Mouse (Mus musculus) gastrocnemius, postnatal 10 days (tissue): ENCODE measurements at regions not wholly inside any gene's neighbourhood (a gene's known extent, or its start where the extent isn't known, plus 50 kb on each side); places are given as distances from the start of the nearest gene placed in this dataset.

ENCODE experiments used
- DNase-seq: peaks from one replicate; pipeline ENCODE4 v3.0.0; 2021; ENCODE audit warnings: mixed read lengths

DNA sequence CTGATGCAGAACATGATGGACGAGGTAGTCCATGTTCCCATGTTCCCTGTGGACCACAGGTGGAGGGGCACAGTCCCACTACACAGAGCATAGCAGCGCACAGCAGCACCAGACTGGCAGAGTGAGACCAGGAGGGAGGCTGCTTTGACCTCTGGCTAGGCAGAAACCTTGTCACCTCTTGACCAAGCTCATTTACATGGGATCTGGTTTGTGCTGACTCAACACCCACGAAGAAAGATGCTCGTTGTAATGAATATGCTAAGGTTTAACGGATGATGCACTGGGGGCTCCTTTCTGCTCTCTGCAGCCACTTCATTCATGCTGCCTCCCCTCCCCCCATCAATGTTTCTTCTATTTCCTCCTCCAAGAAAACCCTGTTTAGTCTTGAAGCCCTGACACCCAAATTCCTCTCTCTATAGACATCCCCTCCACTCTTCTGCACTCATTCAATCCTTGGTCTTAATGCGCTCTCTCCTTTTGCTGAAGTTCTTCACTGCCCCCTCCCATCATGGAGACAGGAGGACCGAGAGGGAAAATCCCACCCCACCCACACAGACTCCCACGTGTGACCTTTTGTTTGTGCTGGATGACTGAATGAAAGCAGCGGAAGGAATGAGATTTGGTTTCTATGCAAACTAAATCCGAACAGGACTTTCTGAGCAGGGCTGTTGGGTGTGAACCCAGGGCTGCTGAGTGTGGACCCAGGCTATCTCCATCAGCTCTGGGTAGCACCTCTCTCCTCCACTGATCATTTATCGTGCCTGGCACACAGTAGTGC lies 156.6 kb upstream of the Spdye4c start:
- no peak for DNase-seq

DNA sequence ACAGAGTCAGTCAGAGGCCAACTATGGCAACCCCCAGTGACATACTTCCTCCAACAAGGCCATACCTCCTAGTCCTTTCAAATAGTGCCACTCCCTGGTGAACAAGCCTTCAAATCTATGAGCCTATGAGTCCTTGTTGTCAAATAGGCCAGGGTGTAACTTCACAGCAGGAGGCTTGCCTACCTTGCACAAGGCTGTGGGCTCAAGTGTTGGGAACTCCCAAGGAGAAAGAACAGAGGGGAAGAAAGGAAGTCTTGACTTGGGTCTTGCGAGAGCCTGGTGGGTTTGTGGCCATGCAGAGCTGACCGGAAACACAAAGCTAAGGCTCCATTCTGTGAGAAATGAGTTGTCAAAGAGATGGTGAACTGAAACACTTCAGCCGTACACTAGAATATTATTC lies 154.6 kb upstream of the Spdye4c start:
- DNase-seq, result no peak

DNA sequence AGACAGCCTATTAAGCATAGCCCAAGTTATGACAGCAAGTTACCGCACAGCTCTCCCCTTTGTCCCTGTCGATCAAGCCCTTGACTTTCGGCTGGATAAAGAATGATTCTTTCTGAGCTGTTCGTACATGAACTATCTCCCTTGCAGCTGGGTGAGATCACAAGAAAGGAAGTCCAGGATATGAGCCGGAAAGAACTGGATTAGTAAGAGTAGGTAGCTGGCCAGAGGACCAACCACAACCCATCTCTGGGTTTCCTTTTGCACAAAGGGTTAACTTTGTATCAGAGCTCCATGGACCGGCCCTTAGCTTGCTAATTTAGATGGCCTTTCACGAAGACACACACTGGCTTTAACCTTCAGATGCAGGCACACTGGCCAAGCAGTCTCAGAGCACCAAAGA lies 153.3 kb upstream of the Spdye4c start:
- DNase-seq, result no peak

DNA sequence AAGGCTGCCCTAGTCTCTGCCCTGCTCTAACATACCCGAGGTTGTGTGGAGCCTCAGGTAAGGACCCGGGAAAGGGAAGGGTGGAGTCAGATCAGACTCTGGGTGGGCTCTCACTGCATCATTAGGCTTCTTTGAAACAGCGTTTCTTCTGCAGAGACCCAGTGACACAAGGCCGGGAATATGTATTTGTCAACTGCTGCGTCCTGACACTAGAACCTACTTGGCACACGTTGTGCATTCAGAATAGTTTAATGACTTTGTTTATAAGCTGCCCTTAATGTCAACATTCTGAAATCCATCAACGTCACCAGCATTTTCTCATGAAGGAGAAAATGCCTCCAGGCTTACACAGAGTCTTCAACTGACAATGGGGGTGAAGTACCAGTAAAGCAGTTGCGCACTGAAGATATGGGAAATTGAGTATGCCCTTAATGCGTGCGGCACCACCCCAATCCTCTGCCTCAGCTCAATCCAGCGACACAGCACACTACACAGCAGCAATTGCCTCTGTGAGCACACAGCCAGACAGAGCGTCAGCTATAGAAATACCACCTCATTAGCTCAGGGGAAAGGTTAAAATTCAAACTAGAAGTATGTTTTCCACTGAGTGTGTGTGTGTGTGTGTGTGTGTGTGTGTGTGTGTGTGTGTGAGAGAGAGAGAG lies 152.7 kb upstream of the Spdye4c start:
- DNase-seq, result no peak

DNA sequence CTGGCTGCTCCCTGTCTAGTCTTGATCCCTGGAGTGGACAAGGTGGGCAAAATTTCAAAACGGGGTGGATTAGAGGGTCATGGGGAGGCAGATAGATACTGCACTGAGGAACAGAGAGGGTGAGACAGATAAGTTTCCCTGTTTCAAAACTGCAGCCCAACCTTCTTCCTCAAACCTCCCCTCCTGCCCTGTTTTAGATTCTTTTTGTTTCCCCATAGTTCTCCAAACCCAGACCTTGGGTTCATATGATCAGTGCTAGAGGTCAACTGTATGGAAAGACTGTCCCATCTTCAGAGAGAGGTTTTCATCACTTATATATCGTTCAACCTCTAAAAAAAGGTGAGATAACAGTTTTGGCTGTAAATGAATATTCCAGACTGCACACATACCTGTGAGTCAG lies 152.1 kb upstream of the Spdye4c start:
- DNase-seq, result no peak

DNA sequence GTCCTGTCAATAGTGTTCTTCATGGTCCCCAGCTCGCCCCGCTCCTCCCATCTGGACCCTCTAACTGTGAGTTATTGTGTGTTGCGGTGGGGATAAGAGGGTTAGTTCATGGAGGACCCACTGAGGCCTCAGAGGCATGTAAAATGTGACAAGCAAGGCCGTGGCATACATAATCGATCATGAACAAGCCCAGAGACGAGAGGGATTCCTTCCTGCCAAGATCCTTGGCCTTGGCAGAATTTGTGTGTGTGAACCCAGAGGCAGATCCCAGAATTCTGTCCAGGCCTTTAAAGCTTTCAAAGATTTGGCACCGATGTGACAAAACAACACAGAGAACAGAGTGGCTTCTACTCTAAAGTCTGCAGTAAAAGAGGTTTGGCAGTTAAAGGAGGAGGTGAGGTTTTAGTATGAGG lies 146.4 kb upstream of the Spdye4c start:
- no peak for DNase-seq

DNA sequence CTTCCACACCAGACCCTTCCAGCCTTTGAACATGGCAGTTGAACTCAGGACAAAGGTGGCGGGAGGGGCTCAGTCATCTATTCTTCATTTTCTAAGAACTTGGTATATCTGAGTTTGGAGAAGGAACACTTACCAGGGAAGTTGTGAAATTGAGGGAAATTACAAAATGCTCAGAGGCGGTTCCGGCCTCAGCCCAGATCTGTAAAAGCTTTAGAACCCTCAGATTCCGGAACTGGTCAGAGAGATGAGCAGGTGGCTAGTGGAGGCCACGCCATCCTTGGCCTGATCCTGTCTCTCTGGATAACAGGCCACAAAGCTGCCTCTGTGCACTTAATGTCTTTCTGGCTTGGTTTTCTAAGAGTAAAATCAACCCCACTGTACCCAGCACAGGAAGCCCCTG lies 145.6 kb upstream of the Spdye4c start:
- no peak for DNase-seq

DNA sequence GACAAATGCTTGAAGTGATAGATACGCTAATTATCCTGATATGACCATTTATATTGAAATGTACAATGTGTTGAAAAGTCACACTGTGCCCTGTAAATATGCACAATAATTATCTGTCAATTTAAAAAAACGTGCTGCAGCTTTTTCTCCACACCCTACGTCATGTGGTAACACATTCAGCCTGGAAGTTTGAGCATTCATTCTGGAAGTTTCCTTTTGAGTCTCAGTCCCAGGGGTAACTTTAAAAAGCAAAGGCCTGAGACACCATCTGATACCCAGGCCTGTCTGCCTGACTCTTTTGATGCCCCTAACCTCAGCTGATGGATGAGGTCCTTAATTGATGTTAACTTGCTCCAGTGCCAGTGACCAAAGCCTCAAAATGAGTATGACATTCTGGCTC lies 141.7 kb upstream of the Spdye4c start:
- DNase-seq, result no peak

DNA sequence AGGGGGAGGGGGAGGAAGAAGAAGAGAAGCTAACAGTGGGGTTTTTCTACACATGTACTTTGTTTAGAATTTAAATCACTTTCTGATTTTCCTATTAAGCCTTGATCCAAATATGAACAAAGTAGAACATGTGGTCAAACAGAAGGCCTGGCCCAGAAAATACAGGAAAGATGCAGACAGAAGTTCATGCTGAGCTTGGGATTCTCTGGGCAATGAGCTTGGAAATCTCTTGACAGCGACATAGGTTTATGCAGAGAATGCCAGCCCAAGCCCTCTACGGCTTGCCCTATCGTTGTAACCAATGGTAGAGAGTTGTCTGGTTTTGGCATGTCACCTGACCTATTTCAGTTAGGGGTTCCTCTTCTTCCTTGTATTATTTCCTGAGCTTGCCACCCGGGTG lies 141.0 kb upstream of the Spdye4c start:
- DNase-seq, result no peak

DNA sequence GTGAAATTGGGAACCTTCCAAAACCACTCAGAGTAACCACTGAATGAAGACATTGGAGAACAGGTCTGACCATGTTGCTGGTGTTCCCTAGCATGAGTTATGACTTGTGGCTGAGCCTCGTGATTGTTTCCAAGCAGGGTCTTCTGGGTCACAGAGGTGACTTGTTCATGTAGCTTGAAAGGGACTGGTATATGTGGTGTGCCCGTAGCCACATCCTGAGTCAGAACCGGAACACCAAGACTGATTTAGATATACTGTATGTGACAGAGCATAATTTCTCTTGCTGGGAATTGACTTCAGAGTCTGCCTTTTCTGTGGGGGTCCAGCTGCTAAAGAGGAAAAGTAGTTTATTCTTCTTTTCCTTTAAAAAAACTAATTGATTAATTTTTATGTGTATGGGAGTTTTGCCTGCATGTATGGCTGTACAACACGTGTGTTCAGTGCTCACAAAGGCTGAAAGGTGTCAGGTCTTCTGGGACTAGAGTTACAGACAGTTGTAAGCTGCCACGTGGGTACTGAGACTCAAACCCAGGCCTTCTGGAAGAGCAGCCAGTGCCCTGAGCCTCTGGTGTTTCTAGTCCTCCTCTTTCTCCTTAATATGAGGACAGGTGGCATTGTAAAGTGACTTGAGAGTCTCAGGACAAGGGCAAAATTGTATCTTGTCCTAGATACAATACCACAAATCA lies 139.3 kb upstream of the Spdye4c start:
- DNase-seq, result no peak

DNA sequence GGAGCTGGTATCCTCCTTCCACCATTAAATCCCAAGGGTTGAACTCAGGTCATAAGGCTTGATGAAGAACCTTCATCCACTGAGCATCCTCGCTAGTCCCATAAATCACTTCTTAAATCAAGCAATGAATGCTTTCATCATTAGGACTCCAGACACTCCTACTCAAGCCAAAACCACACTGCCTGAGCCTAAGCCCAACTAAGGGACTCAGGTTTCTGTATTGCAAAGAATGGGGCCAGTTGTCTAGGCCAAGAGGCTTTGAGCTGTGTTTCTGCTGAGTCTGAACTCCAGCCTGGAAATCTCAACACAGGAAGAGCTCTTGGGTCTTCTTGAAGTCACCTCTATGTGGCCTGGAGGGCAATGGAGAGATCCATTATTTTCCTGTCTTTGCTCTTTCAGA lies 138.4 kb upstream of the Spdye4c start:
- DNase-seq, result no peak

DNA sequence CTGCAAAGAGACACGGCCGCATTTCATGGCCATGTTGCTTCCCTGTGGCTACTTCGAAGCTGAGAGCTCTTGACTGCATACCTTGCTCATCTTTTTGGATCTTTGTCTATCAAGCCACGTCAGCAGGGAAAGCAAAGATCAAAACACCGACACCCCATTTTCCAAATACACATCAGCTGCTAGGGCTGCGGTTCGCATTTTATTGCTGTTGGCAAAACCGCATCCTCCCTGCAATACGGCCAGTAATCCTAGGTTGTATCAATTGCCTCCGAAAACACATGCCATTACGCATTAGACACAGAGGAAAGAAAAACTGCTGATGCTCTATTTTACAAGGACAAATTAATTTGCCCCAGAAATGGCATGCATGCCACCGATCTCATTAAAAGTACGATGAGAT lies 136.5 kb upstream of the Spdye4c start:
- DNase-seq, result no peak

DNA sequence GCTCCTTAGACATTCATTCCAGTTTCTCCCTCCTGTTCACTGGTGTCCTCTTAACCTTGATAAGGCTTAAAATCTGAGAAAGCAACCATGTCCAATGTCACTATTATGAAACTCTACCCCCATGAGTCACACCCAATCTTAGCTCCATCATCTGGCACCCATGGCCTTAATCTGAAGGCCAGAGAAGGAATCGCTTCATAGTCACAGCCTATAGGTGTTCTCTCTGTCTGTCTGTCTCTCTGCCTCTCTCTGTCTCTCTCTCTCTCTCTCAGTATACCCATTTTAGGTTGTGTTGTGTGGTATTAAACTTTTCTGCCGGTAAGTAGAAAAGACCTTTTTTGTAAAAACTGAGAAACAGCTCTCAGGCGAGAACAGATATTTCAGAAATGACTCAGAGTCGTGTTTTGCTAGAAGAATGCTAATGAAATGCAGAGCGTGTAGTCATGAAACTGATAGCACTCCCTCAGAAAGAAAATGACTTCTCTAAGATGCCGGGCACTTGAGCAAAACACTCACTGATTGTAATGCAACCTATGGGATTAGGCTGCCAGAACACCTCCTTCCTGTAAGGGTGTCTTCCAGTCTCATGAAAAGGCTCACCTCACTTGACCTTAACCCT lies 133.3 kb upstream of the Spdye4c start:
- DNase-seq, result no peak

DNA sequence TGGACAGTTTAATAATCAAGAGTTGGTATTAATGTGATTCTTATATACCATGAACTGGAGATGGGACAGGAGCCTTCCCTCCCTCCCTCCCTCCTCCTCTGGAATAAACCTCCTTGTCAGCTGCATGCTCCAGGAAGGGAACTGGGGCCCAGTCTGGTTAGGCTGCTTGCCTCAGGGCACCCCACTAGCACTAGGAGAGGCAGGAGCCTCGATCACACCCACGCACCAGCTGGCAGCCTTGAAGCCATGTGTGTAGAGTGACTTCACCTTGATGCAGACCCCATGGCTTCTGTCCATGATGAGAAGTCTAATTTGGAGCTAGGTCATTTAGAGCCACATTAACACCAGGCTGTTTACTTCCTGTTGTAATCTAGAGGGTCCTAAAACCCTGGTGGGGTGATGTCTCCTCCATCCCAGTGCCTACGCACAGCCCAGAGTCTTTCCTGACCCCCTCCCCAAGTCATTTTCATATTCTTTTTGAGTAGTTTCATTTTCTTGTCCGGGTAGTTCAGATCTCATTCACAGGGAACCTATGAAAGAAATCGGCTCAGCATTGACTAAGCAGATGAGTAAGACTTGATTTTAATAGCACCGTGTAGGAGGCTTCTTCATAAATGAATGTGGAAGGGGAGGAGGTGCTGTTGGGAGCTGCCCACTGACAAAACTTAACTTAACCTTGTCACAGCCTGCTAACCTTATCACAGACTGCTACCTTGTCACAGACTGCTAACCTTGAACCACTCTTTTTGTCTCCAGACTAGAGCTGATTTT lies 125.6 kb upstream of the Spdye4c start:
- DNase-seq, result no peak

DNA sequence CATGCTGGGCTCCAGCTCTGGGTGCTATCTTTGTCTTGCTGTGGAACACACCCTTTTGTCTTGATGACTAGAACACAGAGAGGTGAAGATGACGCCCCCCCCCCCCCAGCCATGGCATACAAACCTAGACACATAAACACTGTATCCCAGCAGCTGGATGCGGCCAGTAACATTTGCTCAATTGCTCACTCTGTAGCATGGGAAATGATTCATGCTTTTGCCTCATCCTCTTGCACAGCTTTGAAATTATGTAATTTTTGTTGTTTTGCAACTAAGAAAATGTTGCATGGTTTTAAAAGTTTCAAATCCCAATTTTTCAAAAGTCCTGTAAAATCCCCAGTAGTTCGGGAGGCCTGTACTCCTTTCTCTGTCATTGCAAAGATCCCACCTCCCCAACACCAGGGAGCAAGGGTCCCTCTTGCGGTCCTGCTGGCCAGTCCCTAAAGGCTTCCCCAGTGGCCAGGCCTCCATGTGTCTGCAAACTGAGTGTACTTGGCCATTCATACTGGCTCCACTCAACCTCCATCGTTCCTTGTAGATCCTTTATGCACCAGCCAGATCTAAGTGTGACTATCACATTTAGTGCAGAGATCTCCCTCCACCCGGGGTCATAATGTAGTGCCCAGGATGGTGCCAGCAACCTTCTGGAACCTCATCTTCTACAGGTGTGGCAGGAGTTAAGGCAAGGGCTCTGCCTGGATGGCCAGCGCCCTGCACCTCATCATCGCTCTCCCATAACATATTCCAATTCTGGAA lies 123.3 kb upstream of the Spdye4c start:
- no peak for DNase-seq

DNA sequence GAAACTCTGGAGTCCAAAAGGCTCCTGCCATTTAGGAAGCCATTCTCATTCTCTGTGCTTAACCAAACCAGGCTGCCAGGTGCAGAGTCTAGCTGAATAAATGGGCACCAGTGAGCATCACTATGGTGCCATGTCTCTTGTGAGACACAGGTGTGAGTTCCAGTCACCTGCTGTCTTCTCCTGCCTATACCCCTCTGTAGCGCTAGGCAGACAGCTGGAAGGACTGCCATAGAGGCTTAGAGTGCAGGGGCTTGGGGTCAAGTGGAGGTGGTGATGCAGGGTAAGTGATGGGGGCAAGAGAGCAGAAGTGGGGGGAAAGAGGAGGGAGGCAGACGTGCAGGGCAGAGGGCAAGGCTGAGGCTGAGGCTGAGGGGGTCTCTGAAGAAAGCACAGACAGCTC lies 122.7 kb upstream of the Spdye4c start:
- no peak for DNase-seq

DNA sequence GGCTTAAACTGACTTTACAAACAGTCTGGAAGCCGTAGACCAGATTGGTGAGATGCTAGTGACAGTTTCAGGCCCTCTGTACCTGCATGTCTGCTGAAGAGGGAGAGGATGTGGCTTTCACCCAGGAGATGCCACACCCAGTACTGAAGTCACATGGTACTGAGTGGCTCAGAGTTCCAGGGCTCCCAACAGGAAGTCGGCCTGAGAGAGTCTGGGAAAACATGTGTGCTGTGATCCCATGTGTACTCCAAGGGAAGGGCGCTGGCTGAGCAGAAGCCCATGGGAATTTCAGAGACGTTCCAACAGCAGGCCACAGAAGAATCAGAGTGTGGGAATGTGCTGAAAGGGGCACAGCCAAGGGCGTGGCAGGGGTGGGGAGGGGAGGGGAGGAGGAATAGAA lies 120.7 kb upstream of the Spdye4c start:
- DNase-seq, result no peak

DNA sequence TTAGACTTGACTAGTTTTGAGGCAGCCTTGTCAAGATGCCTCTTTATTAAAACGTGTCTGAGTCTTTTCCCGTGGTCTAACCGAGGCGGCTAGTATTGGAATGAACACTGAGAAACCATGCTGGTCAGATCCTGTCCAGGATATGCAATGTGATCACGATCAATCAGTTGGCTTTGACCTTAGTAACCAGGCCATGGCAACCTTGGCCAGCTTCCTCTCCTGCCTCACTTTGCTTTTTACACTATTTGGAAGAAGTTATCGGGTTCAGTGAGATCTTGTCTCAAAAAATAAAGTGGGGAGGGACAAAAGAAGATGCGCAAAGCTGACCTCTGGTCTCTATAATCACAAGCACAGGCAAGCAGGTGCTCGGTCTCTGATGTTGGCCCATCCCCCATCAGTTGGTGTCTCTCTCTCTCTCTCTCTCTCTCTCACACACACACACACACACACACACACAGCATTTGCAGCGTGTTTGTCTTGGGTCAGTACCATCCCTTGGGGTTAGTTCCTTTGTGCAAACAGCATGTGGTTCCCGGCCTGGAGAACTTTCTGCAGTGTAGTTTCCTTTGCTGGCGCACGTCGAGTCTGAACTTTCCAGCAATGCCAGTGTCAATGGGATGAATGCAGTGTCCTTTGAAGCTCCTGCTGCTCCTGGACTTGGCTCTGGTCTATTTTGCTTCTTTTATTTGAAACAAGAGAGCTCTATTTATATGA lies 117.6 kb upstream of the Spdye4c start:
- DNase-seq, result no peak

DNA sequence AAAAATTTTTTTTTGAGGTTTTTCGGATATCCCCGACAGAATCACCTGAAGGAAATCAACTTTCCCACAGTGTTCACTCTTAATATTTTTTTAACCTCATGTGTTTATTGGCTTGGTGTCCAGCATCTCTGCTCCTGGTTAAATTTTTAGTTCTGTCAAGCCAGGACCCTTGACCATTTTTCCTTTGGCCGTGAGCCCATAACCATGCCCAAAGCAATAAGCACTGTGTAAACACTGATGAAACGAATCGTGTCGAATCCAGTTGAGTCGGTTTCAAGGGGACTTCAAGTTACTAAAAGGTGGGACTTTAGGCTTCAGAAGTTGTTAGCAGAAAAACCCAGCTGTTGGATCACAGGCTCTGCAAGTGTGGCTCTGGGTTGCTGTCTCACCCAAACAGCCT lies 117.0 kb upstream of the Spdye4c start:
- DNase-seq, result no peak

DNA sequence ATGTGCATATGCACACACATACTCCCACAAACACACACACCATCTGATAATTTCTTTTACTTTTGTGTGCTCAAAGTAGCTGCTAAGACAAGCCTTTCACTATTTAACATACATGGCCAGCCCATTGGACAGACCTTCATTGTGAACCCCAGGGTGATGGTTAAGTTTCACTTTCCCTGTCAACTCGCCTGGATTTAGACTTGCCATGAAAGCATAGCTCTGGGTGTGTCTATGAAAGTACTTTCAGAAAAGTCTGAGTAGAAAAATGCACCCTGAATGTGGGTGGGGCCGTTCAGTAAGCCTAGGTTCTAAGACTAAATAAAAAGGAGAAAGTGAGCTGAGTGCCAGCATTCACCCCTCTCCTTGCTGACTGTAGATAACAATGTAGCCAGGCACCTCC lies 113.8 kb upstream of the Spdye4c start:
- DNase-seq, result no peak
